Mouse (Mus musculus): Measurements from ENCODE around the gene Ears2. TPM values are rescaled to one million over a fixed set of nuclear protein-coding genes. Genes with fewer than 3 reads are reported as not detected.

Gene Ears2
- polyA plus RNA-seq, 1 experiment from 2014 or later: 8.2 TPM

Other genes starting within 250 kb of the Ears2 start
- not detected in 2 replicates for gene Scnn1b, start 202.2 kb downstream of the Ears2 start, polyA plus RNA-seq (2015; fragmentation: Nextera tagmentation; extraction: Ambion mirVana)
- 9.6 and 9.9 TPM in 2 replicates for gene Cog7, start 85.6 kb downstream of the Ears2 start, polyA plus RNA-seq (2015; fragmentation: Nextera tagmentation; extraction: Ambion mirVana)
- gene Gga2, start 46.0 kb downstream of the Ears2 start, polyA plus RNA-seq (2015; fragmentation: Nextera tagmentation; extraction: Ambion mirVana): 32.6 and 34.6 TPM in 2 replicates
- gene Ubfd1, start 88 bp downstream of the Ears2 start, polyA plus RNA-seq (2015; fragmentation: Nextera tagmentation; extraction: Ambion mirVana): 12.4 and 14.7 TPM in 2 replicates
- 389 and 415 TPM in 2 replicates for gene Ndufab1, start 34.6 kb upstream of the Ears2 start, polyA plus RNA-seq (2015; fragmentation: Nextera tagmentation; extraction: Ambion mirVana)
- gene Palb2, start 65.7 kb upstream of the Ears2 start, polyA plus RNA-seq (2015; fragmentation: Nextera tagmentation; extraction: Ambion mirVana): 10.5 and 11.1 TPM in 2 replicates
- gene Dctn5, start 65.8 kb upstream of the Ears2 start, polyA plus RNA-seq (2015; fragmentation: Nextera tagmentation; extraction: Ambion mirVana): 44.8 and 45.5 TPM in 2 replicates
- gene Plk1, start 92.2 kb upstream of the Ears2 start, polyA plus RNA-seq (2015; fragmentation: Nextera tagmentation; extraction: Ambion mirVana): 92.9 and 99.1 TPM in 2 replicates
- not detected in 2 replicates for gene Ern2, start 118.9 kb upstream of the Ears2 start, polyA plus RNA-seq (2015; fragmentation: Nextera tagmentation; extraction: Ambion mirVana)
- 3.1 TPM in 2 replicates for gene Chp2, start 152.2 kb upstream of the Ears2 start, polyA plus RNA-seq (2015; fragmentation: Nextera tagmentation; extraction: Ambion mirVana)
- gene Prkcb, start 221.5 kb upstream of the Ears2 start, polyA plus RNA-seq (2015; fragmentation: Nextera tagmentation; extraction: Ambion mirVana): 4.7 and 4.8 TPM in 2 replicates

Measured in liver, embryonic 16.5 days (tissue).